Mouse (Mus musculus): ENCODE measurements around the gene Tmem143. TPM values are rescaled to one million over a fixed set of nuclear protein-coding genes. Genes with fewer than 3 reads are reported as not detected.

The Tmem143 gene
- polyA plus RNA-seq, 1 experiment from 2014 or later, result 6.9 TPM

GRCm38 (mm10) chr7:45902481-45903002, 5.8 kb downstream of the Tmem143 start:
- Histone ChIP-seq H3K9ac (ENCODE audit: low read depth, low read length) (no peak overlapping the region), H3K27me3 (ENCODE audit: control insufficient read depth, insufficient read depth, low read depth, low read length) (no peaks in the 10 kb centered on the region), H3K36me3 (ENCODE audit: control insufficient read depth, insufficient read depth, low read length) (peaks cover 3% of the 10 kb centered on the region; the same call in 1 of the 2 replicates), H3K4me2 (ENCODE audit: low read length) (no peak overlapping the region), H3K4me1 (ENCODE audit: control insufficient read depth, insufficient read depth, low read length) (peaks cover 4% of the 10 kb centered on the region; the same call in 1 of the 2 replicates), H3K27ac (ENCODE audit: low read length) (no peak overlapping the region), H3K4me3 (ENCODE audit: low read depth, low read length) (no peak overlapping the region), H3K9me3 (replicated peaks; ENCODE audit: control insufficient read depth, low read length, poor library complexity, severe bottlenecking) (no peaks in the 10 kb centered on the region)
- 86% methylated on average over 12 of the region's 12 CpGs for WGBS
- ATAC-seq, result no peak

DNA sequence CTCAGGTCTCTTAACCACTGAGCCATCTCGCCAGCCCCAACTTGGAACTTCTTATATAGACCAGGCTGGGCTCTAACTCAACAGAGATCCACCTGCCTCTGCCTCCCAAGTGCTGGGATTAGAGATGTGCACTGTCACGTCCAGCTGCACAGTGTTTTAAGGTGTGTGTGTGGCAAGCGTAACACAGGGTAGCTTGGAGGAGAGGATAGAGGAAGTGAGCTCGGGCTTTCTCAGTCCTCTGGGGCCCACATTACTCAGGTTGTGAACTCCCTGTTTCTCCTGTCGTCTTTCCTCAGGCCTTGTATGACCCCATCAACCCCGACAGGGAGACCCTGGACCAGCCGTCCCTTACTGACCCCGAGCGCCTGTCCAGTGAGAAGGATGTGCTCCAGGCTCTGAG, 9.9 kb downstream of the Tmem143 start:
- Histone ChIP-seq H3K9me3 (replicated peaks; ENCODE audit: control insufficient read depth, low read length, poor library complexity, severe bottlenecking) (no peaks in the 10 kb centered on the region), H3K27me3 (ENCODE audit: control insufficient read depth, insufficient read depth, low read depth, low read length) (no peaks in the 10 kb centered on the region), H3K4me2 (ENCODE audit: low read length) (no peak overlapping the region), H3K27ac (ENCODE audit: low read length) (no peak overlapping the region), H3K36me3 (ENCODE audit: control insufficient read depth, insufficient read depth, low read length) (peaks cover 11% of the 10 kb centered on the region), H3K9ac (ENCODE audit: low read depth, low read length) (no peak overlapping the region), H3K4me3 (ENCODE audit: low read depth, low read length) (no peak overlapping the region), H3K4me1 (ENCODE audit: control insufficient read depth, insufficient read depth, low read length) (no peaks in the 10 kb centered on the region)
- ATAC-seq, result no peak
- WGBS, result 92% methylated on average over 9 of the region's 9 CpGs

- Histone ChIP-seq H3K4me1 (ENCODE audit: control insufficient read depth, insufficient read depth, low read length) (no peaks in the 10 kb centered on the region), H3K9me3 (replicated peaks; ENCODE audit: control insufficient read depth, low read length, poor library complexity, severe bottlenecking) (no peaks in the 10 kb centered on the region), H3K4me2 (ENCODE audit: low read length) (no peak overlapping the region), H3K36me3 (ENCODE audit: control insufficient read depth, insufficient read depth, low read length) (peaks cover 11% of the 10 kb centered on the region), H3K27ac (ENCODE audit: low read length) (no peak overlapping the region), H3K9ac (ENCODE audit: low read depth, low read length) (no peak overlapping the region), H3K27me3 (ENCODE audit: control insufficient read depth, insufficient read depth, low read depth, low read length) (no peaks in the 10 kb centered on the region), H3K4me3 (ENCODE audit: low read depth, low read length) (no peak overlapping the region)
- no peak for ATAC-seq
Measured at GRCm38 (mm10) chr7:45908384-45908783, 11.6 kb downstream of the Tmem143 start.

DNA sequence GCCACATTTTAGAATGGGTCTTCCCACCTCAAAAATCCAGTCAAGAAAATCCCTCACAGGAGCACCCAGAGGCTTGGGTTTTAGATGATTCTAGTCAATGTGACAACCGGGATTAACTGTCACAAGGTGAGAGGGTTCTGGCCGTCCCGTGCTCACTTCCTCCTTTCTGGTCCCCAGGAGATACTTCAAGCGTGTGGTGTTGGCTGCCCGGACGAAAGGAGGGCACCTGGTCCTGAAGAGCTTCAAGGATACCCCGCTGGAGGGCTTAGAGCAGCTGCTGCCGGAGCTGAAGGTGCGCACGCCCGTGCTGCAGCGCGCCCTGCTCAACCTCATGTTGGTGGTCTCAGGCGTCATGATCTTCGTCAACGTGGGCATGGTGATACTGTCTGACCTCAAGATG, 12.4 kb downstream of the Tmem143 start:
- Histone ChIP-seq H3K9me3 (replicated peaks; ENCODE audit: control insufficient read depth, low read length, poor library complexity, severe bottlenecking) (no peaks in the 10 kb centered on the region), H3K27ac (ENCODE audit: low read length) (no peak overlapping the region), H3K27me3 (ENCODE audit: control insufficient read depth, insufficient read depth, low read depth, low read length) (no peaks in the 10 kb centered on the region), H3K9ac (ENCODE audit: low read depth, low read length) (no peak overlapping the region), H3K4me2 (ENCODE audit: low read length) (no peak overlapping the region), H3K4me3 (ENCODE audit: low read depth, low read length) (no peak overlapping the region), H3K4me1 (ENCODE audit: control insufficient read depth, insufficient read depth, low read length) (no peaks in the 10 kb centered on the region), H3K36me3 (ENCODE audit: control insufficient read depth, insufficient read depth, low read length) (peaks cover 11% of the 10 kb centered on the region)
- WGBS, result 93% methylated on average over 16 of the region's 16 CpGs
- ATAC-seq, result no peak

DNA sequence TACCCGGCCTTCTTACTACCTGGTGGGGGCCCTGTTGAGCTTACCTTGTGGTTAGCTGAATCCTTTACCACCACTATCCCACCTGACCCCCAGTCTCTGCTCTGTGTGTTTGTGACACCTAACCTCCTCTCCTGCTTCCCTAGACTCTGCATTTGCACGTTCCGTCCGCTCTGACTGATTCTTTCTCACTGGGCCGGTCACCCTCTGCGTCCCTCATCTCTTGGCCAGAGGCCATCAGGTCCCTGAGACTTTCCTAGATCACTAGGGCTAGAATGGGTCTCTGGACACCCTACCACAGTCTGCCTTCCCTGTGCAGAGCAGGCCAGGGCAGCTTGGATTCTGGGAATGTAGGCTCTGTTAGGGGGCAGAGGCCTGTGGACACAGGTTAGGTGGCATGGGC, 17.3 kb downstream of the Tmem143 start:
- H3K27ac ChIP-seq (ENCODE audit: low read length), result no peak overlapping the region
- no peaks in the 10 kb centered on the region for H3K9me3 ChIP-seq (replicated peaks; ENCODE audit: control insufficient read depth, low read length, poor library complexity, severe bottlenecking)
- peaks cover 8% of the 10 kb centered on the region for H3K36me3 ChIP-seq (ENCODE audit: control insufficient read depth, insufficient read depth, low read length)
- no peaks in the 10 kb centered on the region for H3K27me3 ChIP-seq (ENCODE audit: control insufficient read depth, insufficient read depth, low read depth, low read length)
- H3K4me3 ChIP-seq (ENCODE audit: low read depth, low read length), result no peak overlapping the region
- no peak for ATAC-seq
- H3K4me2 ChIP-seq (ENCODE audit: low read length), result no peak overlapping the region
- no peak overlapping the region for H3K9ac ChIP-seq (ENCODE audit: low read depth, low read length)
- H3K4me1 ChIP-seq (ENCODE audit: control insufficient read depth, insufficient read depth, low read length), result peaks cover 18% of the 10 kb centered on the region
- 86% methylated on average over 6 of the region's 6 CpGs for WGBS

DNA sequence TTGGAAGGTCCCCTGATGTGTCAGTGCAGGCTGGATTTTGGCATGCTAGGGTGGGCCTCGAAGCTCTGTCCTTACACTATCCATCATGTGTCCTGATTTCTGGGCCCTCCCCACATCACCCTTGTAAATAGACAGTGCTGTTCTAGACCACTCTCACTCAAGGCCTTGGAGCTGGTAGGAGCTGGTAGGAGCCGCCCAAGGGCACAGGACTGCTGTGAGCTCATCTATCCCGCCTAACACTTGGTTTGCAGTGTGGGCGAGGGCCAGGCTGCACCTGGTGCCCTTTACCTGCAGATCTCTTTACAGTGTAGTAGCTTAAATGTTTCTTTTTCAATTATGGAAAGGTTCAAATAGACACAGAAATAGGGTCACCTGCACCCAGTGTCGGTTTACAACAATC, 18.3 kb downstream of the Tmem143 start:
- no peak overlapping the region for H3K9ac ChIP-seq (ENCODE audit: low read depth, low read length)
- peaks cover 18% of the 10 kb centered on the region for H3K4me1 ChIP-seq (ENCODE audit: control insufficient read depth, insufficient read depth, low read length)
- no peak overlapping the region for H3K4me2 ChIP-seq (ENCODE audit: low read length)
- WGBS, result 92% methylated on average over 5 of the region's 5 CpGs
- no peaks in the 10 kb centered on the region for H3K27me3 ChIP-seq (ENCODE audit: control insufficient read depth, insufficient read depth, low read depth, low read length)
- H3K4me3 ChIP-seq (ENCODE audit: low read depth, low read length), result no peak overlapping the region
- ATAC-seq, result no peak
- H3K9me3 ChIP-seq (replicated peaks; ENCODE audit: control insufficient read depth, low read length, poor library complexity, severe bottlenecking), result no peaks in the 10 kb centered on the region
- H3K36me3 ChIP-seq (ENCODE audit: control insufficient read depth, insufficient read depth, low read length), result peaks cover under 1% of the 10 kb centered on the region; the same call in 1 of the 2 replicates
- no peak overlapping the region for H3K27ac ChIP-seq (ENCODE audit: low read length)

GRCm38 (mm10) chr7:45916056-45917003, 19.6 kb downstream of the Tmem143 start:
- Histone ChIP-seq H3K36me3 (ENCODE audit: control insufficient read depth, insufficient read depth, low read length) (no peaks in the 10 kb centered on the region), H3K4me2 (ENCODE audit: low read length) (peak overlapping the region; percentile 67), H3K4me3 (ENCODE audit: low read depth, low read length) (peak overlapping the region; percentile 36), H3K4me1 (ENCODE audit: control insufficient read depth, insufficient read depth, low read length) (peaks cover 18% of the 10 kb centered on the region), H3K9me3 (replicated peaks; ENCODE audit: control insufficient read depth, low read length, poor library complexity, severe bottlenecking) (no peaks in the 10 kb centered on the region), H3K27me3 (ENCODE audit: control insufficient read depth, insufficient read depth, low read depth, low read length) (no peaks in the 10 kb centered on the region), H3K9ac (ENCODE audit: low read depth, low read length) (peak overlapping the region; percentile 74), H3K27ac (ENCODE audit: low read length) (peak overlapping the region; percentile 89)
- 35% methylated on average over 26 of the region's 26 CpGs for WGBS
- ATAC-seq, result peak; percentile 85

DNA sequence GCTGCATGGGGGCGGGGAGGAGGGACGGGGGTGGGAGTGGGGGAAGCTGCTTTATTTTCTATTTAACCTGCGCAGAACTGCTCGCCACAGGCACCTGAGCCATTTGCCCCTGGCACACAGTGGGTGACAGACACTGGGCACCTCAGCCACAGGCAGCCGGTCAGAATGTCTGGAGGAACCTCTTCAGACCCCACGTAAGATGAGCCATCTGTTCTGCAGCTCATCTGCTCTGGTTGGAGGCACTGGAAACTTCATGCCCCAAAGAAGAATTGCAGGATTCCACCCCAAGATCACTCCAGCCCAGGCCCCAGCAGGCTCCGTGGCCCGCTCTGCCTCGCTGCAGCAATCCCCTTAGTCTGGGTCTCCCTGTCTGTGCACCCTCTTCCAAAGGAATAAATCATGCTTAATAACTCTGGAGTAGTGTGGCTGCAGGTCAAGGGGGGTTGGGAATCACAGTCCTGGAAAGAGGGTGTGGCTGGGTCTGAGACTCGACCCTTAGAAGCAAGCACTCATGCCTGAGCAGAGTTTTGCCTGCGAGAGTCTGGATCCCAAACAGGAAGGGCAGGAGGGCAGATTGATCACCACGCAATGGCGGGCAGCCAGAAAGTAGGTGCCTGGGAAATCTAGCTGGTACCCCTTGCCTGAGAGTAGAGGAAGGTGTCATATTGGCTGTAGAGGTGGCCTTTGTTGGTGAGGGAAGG, 20.4 kb downstream of the Tmem143 start:
- H3K36me3 ChIP-seq (ENCODE audit: control insufficient read depth, insufficient read depth, low read length), result no peaks in the 10 kb centered on the region
- ATAC-seq, result peak; percentile 57
- peak overlapping the region; percentile 67 for H3K4me2 ChIP-seq (ENCODE audit: low read length)
- peak overlapping the region; percentile 36 for H3K4me3 ChIP-seq (ENCODE audit: low read depth, low read length)
- H3K27ac ChIP-seq (ENCODE audit: low read length), result peak overlapping the region; percentile 89
- H3K27me3 ChIP-seq (ENCODE audit: control insufficient read depth, insufficient read depth, low read depth, low read length), result no peaks in the 10 kb centered on the region
- peaks cover 18% of the 10 kb centered on the region for H3K4me1 ChIP-seq (ENCODE audit: control insufficient read depth, insufficient read depth, low read length)
- H3K9ac ChIP-seq (ENCODE audit: low read depth, low read length), result peak overlapping the region; percentile 74
- no peaks in the 10 kb centered on the region for H3K9me3 ChIP-seq (replicated peaks; ENCODE audit: control insufficient read depth, low read length, poor library complexity, severe bottlenecking)
- 36% methylated on average over 13 of the region's 13 CpGs for WGBS

DNA sequence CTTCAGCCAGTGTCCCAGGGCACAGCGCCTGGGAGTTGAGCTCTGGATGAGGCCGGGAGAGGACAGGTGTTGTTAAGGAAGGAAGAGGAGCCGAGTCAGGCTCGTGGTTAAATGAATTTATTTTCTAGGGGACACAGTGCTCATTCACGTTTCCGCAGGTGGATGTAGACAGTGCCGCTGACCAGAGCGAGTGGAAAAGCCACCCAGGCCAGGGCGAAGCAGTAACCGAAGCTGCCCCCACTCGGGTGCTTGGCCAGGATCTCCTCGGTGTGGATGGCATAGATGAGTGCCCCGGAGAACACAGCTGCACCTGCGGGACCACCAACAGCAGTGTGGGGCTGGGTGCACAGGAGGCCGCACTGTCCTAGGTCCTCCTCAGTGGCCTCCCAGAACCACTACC, 21.2 kb downstream of the Tmem143 start:
- ATAC-seq, result no peak
- WGBS, result 89% methylated on average over 15 of the region's 15 CpGs
- Histone ChIP-seq H3K36me3 (ENCODE audit: control insufficient read depth, insufficient read depth, low read length) (no peaks in the 10 kb centered on the region), H3K9me3 (replicated peaks; ENCODE audit: control insufficient read depth, low read length, poor library complexity, severe bottlenecking) (no peaks in the 10 kb centered on the region), H3K4me3 (ENCODE audit: low read depth, low read length) (no peak overlapping the region), H3K4me1 (ENCODE audit: control insufficient read depth, insufficient read depth, low read length) (peaks cover 22% of the 10 kb centered on the region), H3K27me3 (ENCODE audit: control insufficient read depth, insufficient read depth, low read depth, low read length) (no peaks in the 10 kb centered on the region), H3K27ac (ENCODE audit: low read length) (no peak overlapping the region), H3K9ac (ENCODE audit: low read depth, low read length) (no peak overlapping the region), H3K4me2 (ENCODE audit: low read length) (no peak overlapping the region)
